ENCODE assay signal across 8 mouse cellular contexts in genomic region chr12:75595291-75596153, GRCm38 (mm10). TPM values are rescaled to one million over a fixed set of nuclear protein-coding genes. Genes with fewer than 3 reads are reported as not detected.
DNase-seq lines count a peak whose midpoint lies in the region; ATAC-seq and TF ChIP-seq lines count a peak whose summit lies in the region.

No protein-coding gene starts in this region.

- TF ChIP-seq CTCF in hindbrain, postnatal 0 days (IDR thresholded peaks at IDR 0.05; ENCODE audit: low read depth): no peak

- peak; percentile 34 for ATAC-seq in erythroblast, adult 5-6 weeks (replicated peaks; ENCODE audit: low FRiP score, poor library complexity, severe bottlenecking)
- ATAC-seq in hindbrain, postnatal 0 days: no peak; the same call in none of the 2 replicates
- ATAC-seq in limb, embryonic 15.5 days (ENCODE audit: insufficient number of reproducible peaks, low FRiP score, low TSS enrichment, low read depth): no peak
- ATAC-seq in midbrain, embryonic 14.5 days (ENCODE audit: low FRiP score, low TSS enrichment): peak; percentile 22

- peaks cover 5% of the 10 kb centered on the region; the same call in 1 of the 2 replicates for H3K36me3 ChIP-seq in hindbrain, postnatal 0 days (ENCODE audit: insufficient read depth, low read length)
- peaks cover 14% of the 10 kb centered on the region for H3K36me3 ChIP-seq in limb, embryonic 15.5 days
- peaks cover 16% of the 10 kb centered on the region for H3K36me3 ChIP-seq in midbrain, embryonic 14.5 days (ENCODE audit: control insufficient read depth, insufficient read depth, low read length)
- 0 out of 2 replicates have a peak, but pooled peaks cover 6% of the 10 kb centered on the region for H3K36me3 ChIP-seq in splenic B cell, adult 2 months (ENCODE audit: control insufficient read depth, insufficient read depth, low read length, poor library complexity, severe bottlenecking)

- H3K4me3 ChIP-seq in hindbrain, postnatal 0 days (ENCODE audit: low read length): peak overlapping the region; percentile 83
- peak overlapping the region; percentile 86 for H3K4me3 ChIP-seq in limb, embryonic 15.5 days
- peak overlapping the region; percentile 99 for H3K4me3 ChIP-seq in midbrain, embryonic 14.5 days (replicated peaks; ENCODE audit: low read depth, low read length)

- no peaks in the 10 kb centered on the region for H3K9me3 ChIP-seq in hindbrain, postnatal 0 days (ENCODE audit: low read length)
- no peaks in the 10 kb centered on the region for H3K9me3 ChIP-seq in limb, embryonic 15.5 days
- no peaks in the 10 kb centered on the region for H3K9me3 ChIP-seq in midbrain, embryonic 14.5 days (ENCODE audit: control insufficient read depth, low read length)

- 1% methylated on average over 88 of the region's 97 CpGs for WGBS in hindbrain, postnatal 0 days
- WGBS in limb, embryonic 15.5 days: under 1% methylated on average over 66 of the region's 97 CpGs
- WGBS in midbrain, embryonic 14.5 days: under 1% methylated on average over 83 of the region's 97 CpGs

- intact Hi-C loops in heart, postnatal 25 days (cut with DNase I): loop anchor here (2.0 to 10.0 kb wide), 3 partner anchors 73 to 179 kb away; partner anchors contain the start of gene Wdr89

- peaks cover 3% of the 10 kb centered on the region; the same call in 1 of the 2 replicates for H3K4me1 ChIP-seq in hindbrain, postnatal 0 days (ENCODE audit: insufficient read depth, low read length)
- peaks cover 12% of the 10 kb centered on the region for H3K4me1 ChIP-seq in limb, embryonic 15.5 days
- H3K4me1 ChIP-seq in midbrain, embryonic 14.5 days (ENCODE audit: control insufficient read depth, insufficient read depth, low read length): peaks cover 12% of the 10 kb centered on the region

- H3K4me2 ChIP-seq in hindbrain, postnatal 0 days (ENCODE audit: low read depth, low read length): peak overlapping the region; percentile 75
- H3K4me2 ChIP-seq in limb, embryonic 15.5 days: peak overlapping the region; percentile 76
- H3K4me2 ChIP-seq in midbrain, embryonic 14.5 days (ENCODE audit: low read length): peak overlapping the region; percentile 91

- no peaks in the 10 kb centered on the region for H3K27me3 ChIP-seq in hindbrain, postnatal 0 days (ENCODE audit: insufficient read depth, low read length)
- no peaks in the 10 kb centered on the region for H3K27me3 ChIP-seq in limb, embryonic 15.5 days
- H3K27me3 ChIP-seq in midbrain, embryonic 14.5 days (ENCODE audit: control insufficient read depth, insufficient read depth, low read length): no peaks in the 10 kb centered on the region
- no peaks in the 10 kb centered on the region for H3K27me3 ChIP-seq in splenic B cell, adult 2 months (ENCODE audit: control insufficient read depth, insufficient read depth, low read length, poor library complexity, severe bottlenecking)

- H3K9ac ChIP-seq in hindbrain, postnatal 0 days (replicated peaks; ENCODE audit: low read length): peak overlapping the region; percentile 97
- H3K9ac ChIP-seq in limb, embryonic 15.5 days: peak overlapping the region; percentile 97
- peak overlapping the region; percentile 96 for H3K9ac ChIP-seq in midbrain, embryonic 14.5 days (replicated peaks; ENCODE audit: low read length)

- H3K27ac ChIP-seq in hindbrain, postnatal 0 days: peak overlapping the region; percentile 99
- H3K27ac ChIP-seq in limb, embryonic 15.5 days: peak overlapping the region; percentile 95
- H3K27ac ChIP-seq in midbrain, embryonic 14.5 days (replicated peaks; ENCODE audit: low read depth, low read length): peak overlapping the region; percentile 98

- DNase-seq in heart, adult 9 months (ENCODE audit: low spot score in 2 of 2): peak; percentile 21 to 52
- DNase-seq in heart, postnatal 25 days (ENCODE audit: low spot score): no peak
- peak; percentile 43 to 61 for DNase-seq in adrenal gland, postnatal 36 days
- DNase-seq in hindbrain, postnatal 0 days (ENCODE audit: low spot score): peak; percentile 41
- peak; percentile 64 for DNase-seq in midbrain, embryonic 14.5 days
- peak; percentile 19 for DNase-seq in splenic B cell, adult 2 months (ENCODE audit: low read depth, low spot score)

RNA-seq across cellular contexts. Expression of gene Ppp2r5e, which starts 0.5 kb away (rescaled TPM):
- total RNA-seq in heart, postnatal 25 days (2021): 10 to 100 TPM; 32.0 to 33.8 TPM
- 10 to 100 TPM; 50.2 to 50.8 TPM for total RNA-seq in adrenal gland, postnatal 36 days (2021)
- 25.6 and 47.6 TPM in 2 replicates for total RNA-seq in erythroblast, adult 5-6 weeks (2015; ENCODE audit: low replicate concordance)
- 6.4 TPM in 2 replicates for total RNA-seq in erythroblast, adult 5-6 weeks (2017; ENCODE audit: low replicate concordance)
- total RNA-seq in hindbrain, postnatal 0 days (2014; rRNA removed): 26.7 and 34.0 TPM in 2 replicates
- polyA plus RNA-seq in hindbrain, postnatal 0 days (2015; fragmentation: Nextera tagmentation; extraction: Ambion mirVana): 23.4 and 25.2 TPM in 2 replicates
- polyA plus RNA-seq in limb, embryonic 15.5 days (2015; fragmentation: Nextera tagmentation; extraction: Ambion mirVana): 9.1 and 11.5 TPM in 2 replicates
- 29.0 and 30.3 TPM in 2 replicates for polyA plus RNA-seq in midbrain, embryonic 14.5 days (2014; fragmentation: Nextera tagmentation; extraction: Ambion mirVana)

Comparison
In these comparisons a context has a peak if more than half of its experiments do, and no peak if none do; other contexts are left out.
1. ATAC-seq: peak in erythroblast, adult 5-6 weeks (single experiment) and midbrain, embryonic 14.5 days (single experiment); none in hindbrain, postnatal 0 days (single experiment) and limb, embryonic 15.5 days (single experiment).
2. Peak in every context shown above with its lines, with median percentiles within 50 percentile points of each other: H3K27ac ChIP-seq, H3K4me2 ChIP-seq, H3K4me3 ChIP-seq and H3K9ac ChIP-seq.